Mouse (Mus musculus) left cerebral cortex, adult 9 months (tissue): ENCODE measurements around the gene Vstm4.

Experiments used
- DNase-seq, 2 experiments: peaks; one replicate each; pipeline ENCODE4 v3.0.0; 2022; ENCODE audit warnings: low spot score in 2 of 2

The Vstm4 gene

DNA sequence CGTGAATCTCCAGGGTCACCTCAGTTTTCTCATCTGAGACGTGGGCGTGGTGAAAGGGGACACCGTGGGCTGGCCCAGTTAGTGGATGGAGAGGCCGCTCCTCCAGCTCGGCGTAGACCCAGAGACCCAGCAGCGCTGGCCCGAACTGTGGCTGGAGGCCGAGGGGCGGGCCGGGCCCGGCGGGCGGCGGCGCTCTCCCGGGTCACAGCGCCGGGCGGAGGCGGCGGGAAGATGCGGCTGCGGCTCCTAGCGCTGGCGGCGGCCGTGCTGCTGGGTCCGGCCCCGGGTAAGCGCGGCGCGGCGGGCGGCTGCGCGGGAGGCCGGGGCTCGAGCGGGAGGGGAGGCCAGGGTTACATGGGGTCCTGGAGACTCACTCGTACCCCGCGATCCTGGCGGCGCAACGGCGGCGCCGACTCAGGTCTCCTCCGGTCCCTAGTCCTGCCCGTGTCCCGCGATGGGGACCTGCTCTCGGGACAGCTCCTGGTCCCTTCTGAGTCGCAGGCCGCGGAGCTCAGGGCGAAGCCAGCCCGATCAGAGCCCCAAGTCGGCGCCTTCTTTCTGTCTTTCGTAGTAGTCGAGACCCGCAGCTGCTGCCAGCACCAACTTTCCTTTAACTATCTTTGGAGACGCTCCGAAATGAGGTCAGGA lies at the start of gene Vstm4:
Gene Vstm4 (plus strand): TSS at position 76 of the 648 bp plus-strand sequence.
- DNase-seq = no peak

DNA sequence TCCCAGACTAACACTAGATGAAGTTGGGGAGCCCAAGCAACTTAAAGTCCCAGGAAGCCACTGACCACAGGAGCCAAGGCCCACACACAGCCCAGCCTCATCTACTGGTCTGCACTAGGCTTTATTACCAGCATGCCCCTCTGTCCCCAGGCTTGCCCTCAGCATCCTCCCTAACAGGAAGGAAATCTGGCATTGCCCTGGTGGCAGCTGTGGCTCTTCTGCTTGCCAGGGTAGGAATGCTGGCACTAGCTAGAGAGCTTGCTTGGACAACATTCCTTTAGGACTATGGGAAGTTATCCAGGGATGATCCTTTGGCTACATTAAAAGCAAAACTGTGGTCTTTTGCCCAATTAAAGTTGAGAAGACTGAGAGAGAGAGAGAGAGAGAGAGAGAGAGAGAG lies 46.4 kb upstream of the Vstm4 start:
- DNase-seq = no peak

DNA sequence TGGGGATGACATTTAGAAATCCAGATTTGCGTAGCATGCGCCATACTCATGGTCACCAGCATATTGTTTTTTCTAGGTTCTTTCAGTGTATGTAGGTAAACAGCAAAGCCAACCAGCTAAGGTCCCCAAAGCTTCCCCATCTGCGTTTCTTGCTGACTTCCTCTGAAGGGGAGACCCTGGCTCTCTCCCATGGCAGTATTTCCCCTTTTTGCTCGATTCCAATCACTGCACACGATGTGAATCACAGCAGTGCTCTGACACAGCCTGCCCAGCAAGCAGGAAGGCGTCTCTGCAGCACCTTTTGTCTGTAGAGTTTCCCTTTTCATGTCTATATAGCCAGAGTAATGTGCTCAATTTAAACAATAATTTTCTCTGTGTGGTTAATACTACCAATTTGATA lies 44.1 kb upstream of the Vstm4 start:
- no peak for DNase-seq

DNA sequence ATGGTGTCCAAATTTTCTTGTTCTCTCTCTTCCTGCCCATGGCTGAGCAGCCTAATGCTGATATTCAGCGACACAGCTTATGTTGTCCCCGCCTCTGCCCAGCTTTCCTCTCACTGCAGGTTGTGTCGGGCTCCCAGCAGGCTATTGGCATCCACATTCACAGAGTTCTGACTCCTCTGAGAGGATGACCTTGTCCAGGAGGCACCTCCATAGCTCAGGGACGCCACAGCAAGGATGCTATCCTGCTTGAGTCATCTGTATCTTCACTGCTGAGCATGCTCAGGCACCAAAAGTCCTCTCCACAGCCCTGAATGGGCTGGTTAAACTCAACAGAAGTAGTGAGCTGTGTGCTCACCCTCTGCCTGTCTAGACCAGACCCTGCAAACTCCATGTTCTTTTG lies 41.6 kb upstream of the Vstm4 start:
- DNase-seq = no peak

DNA sequence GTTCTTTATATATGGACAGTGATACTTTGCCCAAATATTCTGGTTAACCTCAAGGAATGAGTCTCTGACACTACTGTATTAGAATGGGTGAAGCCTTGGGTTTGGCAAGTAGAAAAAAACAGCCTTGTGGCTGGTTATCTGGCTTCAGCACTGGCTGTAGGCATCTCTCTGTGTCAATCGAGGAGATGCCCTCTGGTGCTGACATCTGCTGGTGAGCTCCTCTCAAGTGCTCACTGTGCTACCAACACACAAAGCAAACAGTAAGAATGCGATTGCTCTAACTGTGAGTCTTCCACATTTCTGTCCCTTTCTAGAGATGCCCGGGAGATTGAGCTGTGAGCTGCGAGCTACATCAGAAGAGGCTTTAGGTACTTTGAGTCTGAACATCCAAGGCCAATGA lies 40.0 kb upstream of the Vstm4 start:
- DNase-seq = no peak

DNA sequence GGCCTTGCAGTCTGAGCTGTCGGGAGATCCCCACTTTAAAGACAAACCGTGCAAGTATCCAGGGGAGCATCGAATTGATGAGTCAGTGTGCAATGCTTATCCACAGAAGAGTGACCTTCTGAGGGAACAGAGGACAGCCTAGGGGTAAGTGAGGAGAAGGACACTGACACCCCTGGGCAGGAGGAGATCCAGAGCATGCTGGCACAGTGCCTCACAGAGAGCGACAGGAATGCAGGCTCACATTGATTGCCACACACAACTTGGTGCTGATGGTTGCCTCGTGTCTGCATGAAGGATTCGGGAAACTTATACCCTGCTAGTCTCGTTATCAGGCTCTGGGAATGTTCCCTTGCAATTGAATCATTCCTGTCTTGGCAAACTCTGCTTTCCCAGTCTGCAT lies 39.3 kb upstream of the Vstm4 start:
- no peak for DNase-seq

DNA sequence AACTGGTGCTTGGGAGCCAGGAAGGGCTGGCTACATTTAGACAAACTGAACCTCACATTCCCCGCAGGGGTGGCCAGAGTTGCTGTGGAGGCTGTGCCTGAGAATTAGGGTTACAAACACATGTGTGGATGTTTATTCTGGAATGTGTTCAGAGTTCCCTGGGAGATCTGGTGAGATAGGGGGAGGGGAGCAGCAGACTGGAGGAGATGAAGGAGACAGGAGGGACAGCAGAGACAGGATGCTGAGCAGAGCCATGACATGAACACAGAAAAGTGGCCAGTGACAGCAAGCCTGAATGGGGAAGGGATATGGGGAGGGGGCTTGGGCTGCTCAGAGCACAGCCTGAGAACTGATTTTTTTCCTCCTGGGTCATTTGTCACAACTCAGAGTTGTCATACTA lies 37.3 kb upstream of the Vstm4 start:
- no peak for DNase-seq

DNA sequence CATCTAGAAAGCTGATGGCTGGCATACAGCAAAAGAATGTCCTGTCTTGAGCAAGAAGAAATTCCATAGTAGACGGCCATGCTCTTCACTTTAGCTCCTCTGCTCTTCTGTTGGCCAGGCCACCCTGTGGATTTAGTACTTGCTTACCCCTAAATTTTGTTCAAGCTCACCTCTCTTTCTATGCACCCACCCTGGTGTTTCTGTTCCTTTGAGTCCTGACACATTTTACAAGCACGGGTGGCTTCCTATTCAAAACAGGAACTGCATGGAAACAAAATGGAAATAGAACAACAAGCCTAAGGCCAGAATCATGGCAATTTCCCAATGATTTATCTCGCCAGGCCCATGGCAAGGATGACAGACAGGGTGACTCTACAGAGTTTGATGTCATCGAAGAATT lies 33.7 kb upstream of the Vstm4 start:
- DNase-seq = no peak

DNA sequence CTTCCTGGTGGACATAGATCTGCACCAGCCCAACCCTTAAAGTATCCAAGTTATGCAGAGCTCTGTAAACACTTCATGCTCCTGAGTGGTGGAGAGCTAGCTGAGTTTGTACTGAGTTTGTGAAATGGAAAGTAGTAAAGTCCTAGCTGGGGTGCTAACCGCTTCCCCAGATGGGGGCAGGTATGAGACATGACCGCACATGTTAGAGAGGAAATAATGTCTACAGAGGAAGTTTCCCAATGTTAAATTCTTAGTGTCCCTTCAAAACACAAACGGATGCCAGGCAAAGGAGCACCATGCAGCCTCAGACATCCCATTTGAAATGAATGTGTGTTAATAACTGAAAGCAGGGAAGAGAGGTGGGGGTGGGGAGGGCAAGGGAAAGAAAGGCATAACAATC lies 32.7 kb upstream of the Vstm4 start:
- DNase-seq = no peak

DNA sequence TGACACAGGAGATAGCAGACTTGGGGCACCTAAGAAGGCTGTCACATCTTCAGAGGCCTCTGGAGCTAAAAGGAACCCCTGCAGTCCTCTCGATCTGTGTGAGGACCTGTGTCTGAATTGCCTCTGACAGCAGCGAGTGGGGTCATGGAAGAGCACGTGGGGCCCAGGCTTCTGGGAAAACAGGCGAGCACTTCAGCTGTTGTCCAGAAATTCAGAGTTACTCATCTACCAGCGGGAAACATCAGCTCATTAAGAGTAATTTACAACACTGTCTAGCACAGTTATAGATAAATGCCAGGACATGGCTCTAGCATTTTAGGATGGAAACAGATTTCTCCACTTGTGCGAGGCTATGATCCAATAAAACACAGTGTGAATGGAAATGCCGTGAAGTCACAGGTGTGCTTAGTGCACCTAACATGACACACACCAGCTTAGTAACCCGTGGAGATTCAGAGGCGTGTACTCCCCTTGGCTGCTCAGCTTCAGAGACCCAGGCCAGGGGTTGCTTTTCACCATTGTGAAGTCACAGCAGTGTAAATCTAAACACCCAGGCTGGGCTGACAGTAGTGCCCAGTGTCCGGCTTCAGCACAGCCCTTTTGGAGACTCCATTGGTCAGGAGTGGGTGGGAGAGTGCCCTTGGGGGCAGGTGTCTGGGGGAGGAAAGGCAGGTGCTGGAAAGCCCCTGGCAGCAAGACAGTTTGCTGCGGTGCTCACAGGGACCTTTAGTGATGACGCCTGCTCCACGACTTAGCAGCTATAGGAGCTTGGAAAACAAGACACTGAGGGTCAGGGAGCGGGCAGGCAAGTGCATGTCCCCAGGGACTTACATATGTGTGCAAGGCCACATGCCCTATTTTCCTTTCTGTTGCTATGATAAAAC lies 32.0 kb upstream of the Vstm4 start:
- no peak for DNase-seq

DNA sequence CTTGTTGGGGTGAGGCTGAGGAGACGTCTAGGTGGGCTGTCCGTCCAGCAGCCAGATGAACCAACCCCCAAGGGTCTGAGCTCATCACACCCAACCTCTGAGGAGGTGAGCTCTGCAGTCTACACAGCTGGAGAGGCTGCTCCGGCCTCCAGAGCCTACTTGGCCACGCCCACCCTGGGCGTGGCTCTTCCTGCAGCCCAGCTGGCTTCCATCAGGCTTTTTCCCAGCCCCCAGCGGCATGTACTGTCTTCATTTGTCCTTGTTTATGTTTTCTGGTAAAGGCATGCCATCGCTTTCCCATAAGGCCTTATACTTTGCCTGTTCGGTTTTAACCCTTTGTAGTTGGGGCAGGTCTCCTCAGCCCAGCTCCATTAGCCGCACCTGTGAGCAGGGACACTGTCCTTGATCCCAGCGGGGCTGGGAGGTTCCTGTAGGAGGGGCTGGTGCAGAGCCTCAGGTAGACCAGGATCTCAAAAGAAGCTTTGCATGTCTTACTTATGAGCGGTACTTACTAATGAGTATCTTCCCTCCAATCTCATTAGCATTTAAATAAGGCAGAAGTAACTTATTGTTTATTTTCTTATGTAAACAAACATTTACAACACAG lies 31.0 kb upstream of the Vstm4 start:
- DNase-seq = no peak

DNA sequence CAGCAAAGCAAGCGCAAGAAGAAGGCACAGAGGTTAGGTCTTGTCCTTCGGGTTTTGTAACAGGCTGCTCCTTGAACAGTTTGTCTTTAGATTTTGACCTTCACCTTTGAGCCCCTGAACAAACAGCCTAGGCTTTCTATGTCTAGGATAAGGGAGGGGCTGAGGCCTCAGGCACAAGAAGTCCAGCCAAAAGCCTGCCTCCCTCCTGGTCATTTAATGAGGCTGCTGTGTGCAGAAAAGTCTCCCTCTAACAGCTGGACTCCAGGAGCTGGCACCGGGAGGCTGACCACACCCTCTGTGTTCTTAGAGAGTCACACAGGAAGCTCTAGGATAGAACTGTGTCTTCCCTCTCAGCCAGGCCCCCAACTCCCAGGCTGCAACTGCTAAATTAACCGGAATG lies 29.4 kb upstream of the Vstm4 start:
- DNase-seq = no peak

DNA sequence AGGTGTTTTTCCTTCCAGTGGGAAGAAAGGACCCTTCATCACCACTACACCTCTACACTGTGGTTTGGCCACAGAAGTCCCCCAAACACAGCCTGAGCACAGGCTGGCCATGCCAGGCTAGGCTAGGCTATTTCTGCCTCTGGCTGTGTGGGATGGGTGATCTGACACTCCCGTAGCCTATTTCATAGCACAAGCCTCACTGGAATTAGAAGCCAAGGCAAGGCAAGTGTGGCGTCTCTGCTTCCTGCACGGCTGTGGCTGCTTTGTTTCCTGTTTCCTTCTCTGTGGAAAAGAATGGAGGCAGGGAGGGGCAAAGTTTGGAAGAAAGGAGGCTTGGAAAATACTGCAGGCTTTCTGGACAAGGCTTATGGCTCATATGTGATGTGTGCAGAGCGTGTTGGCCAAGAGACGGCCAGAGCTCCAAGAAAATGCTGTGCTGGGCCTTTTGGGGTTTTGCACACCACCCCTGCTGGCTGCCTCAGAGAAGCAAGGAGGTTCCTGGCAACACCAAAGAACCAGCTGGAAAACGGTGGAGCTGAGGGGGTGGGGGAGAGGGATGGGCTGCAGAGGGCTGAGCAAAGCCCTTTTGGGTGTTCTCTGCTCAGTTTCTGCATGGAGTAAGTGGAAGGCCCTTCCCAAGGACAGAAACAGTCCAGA lies 28.4 kb upstream of the Vstm4 start:
- peak in 1 of 2 experiments; percentile 28 for DNase-seq

DNA sequence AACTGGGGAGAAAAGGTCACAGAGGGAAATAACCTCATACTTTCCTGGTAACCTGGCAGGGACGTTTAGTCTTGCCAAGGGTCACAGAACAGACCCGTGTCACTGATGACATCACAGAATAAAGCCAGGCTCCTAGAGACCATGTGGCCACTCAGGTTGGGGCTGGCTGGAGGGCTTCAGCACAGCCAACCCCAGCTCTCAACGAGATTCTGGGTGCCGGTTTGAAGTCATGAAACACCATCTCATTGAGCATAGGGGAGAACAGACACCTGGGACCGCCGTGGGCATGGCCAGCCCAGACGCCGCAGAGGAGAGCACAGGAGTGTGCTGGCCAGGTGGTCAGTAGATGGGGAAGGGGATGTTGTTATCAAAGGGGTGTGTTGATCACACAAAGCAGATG lies 22.7 kb upstream of the Vstm4 start, which contains the start of gene Fam170b:
Gene Fam170b (plus strand): TSS at position 116 of the 400 bp plus-strand sequence.
- DNase-seq = no peak

DNA sequence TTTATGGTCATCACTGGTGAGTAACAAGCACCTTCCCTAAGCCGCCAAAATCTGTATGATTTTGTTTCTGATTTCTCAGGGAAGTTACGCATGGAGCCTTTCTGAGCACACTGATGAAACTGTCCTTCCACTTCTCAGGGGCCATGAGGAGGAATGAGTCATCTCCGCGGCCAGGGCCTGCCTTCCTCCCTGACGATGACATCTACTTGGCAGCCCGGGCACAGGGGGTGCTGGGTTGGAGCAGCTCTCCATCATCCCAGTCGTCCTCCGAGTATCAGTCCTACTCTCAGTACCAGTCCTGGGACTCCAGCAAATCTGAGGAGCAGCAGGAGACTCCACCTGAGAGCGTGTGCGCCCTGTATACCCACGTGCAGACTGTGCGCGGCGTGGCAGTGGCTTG lies 21.4 kb upstream of the Vstm4 start:
- no peak for DNase-seq

DNA sequence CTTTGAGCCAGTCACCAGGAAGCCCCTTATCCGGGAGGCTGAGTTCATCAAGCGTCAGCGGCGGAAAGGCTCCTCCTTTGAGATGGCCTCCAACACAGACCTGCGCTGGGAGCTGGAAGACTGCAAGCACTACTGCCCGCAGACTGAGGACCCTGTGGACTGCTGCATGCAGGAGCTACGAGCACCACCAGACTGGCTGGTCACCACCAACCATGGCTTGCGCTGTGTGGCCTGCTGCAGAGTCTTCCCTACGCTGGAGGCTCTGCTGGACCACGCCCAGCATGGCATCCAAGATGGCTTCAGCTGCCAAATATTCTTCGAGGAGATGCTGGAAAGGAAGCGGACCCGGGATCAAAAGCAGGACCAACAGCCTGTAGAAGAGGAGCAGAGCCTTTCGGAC lies 21.0 kb upstream of the Vstm4 start:
- DNase-seq = no peak

DNA sequence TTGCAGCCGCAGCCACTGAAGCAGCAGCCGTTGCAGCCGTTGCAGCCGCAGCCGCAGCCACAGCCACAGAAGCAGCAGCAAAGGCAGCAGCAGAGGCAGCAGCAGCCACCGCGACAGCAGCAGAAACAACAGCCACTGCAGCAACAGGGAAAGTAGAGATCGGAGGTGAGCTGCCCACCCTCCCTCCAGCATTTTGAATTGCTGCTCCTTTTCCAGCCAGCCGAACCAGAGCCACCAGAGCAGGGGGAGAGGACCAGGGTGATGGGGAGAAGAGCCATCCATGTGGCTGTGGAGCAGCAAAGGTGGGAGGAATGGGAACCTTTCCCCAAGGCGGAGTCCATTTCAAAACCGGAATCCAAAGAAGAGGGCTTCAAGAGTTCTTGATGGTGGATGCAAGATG lies 20.4 kb upstream of the Vstm4 start:
- no peak for DNase-seq

DNA sequence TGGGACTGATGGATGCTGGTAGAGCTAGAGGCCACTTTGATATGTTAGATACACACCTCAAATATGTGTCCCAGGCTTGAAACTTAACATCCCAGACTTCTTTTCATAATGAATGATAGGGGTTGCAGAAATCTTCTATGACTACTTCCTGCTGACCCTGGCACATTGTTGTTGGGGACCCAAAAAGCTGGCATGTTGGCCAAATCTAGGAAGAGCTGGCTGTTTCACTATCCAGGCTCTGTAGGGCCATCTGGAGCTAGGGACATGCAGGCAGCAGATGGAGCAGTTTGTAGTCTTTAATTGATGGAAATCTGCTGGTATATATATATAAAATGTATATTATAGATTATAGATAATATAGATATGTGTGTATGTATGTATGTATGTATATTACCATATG lies 14.5 kb upstream of the Vstm4 start:
- DNase-seq = no peak

DNA sequence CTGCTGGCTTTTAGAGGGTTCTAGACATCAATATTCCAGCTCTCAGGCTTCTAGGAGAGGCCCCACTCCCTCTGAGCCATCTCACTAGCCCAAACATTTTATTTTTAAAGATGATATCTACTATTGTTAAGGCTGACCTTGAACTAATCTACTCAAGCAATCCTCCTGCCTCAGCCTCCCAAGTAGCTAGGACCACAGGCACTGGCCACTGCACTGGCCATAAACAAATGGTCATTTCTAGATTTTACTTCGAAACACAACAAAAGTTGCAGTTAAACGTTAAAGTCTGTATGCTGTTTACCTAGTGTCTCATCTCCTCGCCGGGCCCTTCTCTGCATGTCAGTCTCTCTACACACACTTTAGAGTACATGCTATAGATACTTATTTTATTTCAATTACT lies 2.5 kb upstream of the Vstm4 start:
- DNase-seq = no peak

DNA sequence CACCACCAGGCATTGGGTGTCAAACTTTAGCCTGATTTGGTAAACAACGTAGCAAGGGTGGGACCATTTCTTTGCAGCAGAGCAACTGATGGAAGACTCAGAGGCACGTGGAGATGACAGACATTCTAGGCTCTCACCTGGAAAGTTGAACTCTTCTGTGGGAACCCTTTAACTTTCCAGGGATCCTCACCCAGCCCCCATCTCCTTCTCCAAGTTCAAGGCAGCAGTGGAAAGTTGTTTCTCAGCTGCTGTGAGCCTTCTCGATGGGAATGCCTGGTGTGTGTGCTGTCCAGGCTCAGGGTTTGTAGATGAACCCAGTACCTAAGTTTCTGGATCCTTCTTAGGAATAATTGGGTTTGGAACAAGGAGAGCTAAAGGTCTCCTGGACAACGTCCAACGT lies 310 bp upstream of the Vstm4 start:
- DNase-seq = no peak

DNA sequence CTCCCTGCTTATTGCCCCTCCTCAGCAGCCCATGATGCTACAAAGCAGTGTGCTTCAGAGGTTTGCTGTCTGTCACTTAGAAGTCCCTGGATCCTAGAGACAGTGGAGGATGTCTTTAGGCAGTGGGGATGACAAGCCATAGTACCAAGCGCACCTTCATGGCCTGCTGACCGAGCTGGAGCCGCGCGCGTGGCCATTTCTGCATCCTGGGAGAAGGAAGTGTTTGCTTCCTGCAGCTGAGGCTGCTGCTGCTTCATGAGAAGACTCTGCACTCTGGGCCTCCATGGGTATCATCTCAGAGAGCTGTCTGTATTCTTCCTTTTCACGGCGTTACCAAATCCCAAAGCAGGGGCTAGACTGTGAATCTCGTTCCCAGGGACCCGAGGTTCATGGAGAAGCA lies 1.8 kb downstream of the Vstm4 start:
- DNase-seq = no peak

DNA sequence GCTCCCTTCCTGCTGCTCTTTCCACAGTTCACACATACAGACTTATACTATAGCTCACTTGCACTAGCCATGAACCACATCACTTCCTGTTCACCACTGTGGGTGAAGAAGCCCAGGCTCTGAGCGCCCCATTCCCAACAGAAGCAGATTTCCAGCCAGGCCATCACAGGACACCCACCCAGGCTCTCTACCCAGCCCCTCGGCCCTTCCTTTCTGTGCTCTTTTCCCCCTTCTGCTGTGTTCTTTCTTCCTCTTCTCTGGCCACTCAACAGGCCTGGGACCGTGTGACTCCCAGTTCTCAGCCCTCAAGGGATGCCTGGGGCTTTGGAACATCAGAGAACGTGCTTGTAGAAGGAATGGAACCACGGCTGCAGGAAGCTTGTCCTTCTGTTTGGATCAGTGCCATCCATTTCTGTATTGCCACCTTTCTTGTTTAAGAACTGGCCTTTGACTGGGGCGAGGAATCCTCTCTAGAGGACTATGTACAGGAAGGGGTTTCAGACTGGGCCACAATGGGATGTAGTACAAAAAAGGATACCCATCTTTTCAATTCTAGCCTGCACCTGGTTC lies 2.5 kb downstream of the Vstm4 start:
- no peak for DNase-seq
